Mouse (Mus musculus): ENCODE measurements around the gene Dgkg.

GRCm38 (mm10) chr16:22653817-22654476, 3.1 kb downstream of the Dgkg start:
- TF ChIP-seq CTCF (IDR thresholded peaks at IDR 0.05; ENCODE audit: low read depth, low read length) (no peak), TAL1 (conservative IDR thresholded peaks at IDR 0.05; ENCODE audit: low read depth, low read length) (no peak), GATA2 (IDR thresholded peaks at IDR 0.05; ENCODE audit: borderline replicate concordance, low read depth, low read length) (no peak), POLR2AphosphoS5 (IDR thresholded peaks at IDR 0.05; ENCODE audit: insufficient replicate concordance, low read depth, low read length) (no peak), GATA1 (IDR thresholded peaks at IDR 0.05; ENCODE audit: borderline replicate concordance, low read length) (no peak)

Measured in G1E (cell line).